Mouse (Mus musculus) kidney, adult 2 months (tissue): Measurements from ENCODE around the gene Atf6.

Experiments used
- CTCF ChIP-seq: fragments of 200-500 bp; conservative IDR thresholded peaks from 2 replicates; pipeline ENCODE4 v1.5.1; 2011; ENCODE audit warnings: low read depth, mild to moderate bottlenecking, control low read depth, low read length, moderate library complexity, mixed read lengths; ENCODE audit not compliant: insufficient read depth, insufficient read length
- POLR2A ChIP-seq: fragments of 200-500 bp; IDR thresholded peaks from one replicate; pipeline ENCODE4 v1.6.1; 2011; ENCODE audit warnings: low read depth, low read length, control low read depth

DNA sequence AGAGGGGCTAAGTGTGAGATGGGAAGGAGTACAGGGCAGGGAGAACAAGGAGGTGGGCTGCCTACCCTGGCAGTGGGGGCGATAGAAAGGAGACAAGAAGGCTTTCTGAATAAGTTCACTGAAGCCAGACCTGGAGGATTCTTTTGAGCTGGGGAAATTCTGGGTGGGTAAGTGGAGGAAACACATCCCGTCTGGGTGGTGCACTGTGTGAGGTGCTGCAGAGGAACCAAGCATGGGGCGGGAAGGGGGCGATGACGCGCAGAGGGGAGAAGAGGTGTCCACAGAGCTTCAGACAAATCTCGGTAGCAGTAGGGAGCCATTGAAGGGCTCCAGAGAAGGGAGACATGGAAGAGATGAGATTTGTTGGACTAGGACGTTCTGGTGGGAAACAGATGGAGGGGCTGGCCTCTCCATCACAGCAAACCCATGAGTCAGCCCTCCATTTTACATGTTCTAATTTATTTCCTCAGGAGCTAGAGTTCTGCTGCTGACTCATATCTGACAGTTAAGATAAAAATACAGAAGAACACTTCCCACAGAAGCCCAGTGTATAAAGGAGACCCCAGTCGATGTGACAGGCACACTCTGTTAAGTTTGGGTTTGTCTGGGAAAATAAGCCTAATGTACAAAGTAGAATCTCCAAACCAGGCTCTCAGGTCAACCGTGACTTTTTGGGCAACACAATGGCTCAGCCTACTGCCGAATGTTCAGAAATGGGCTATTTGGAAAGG is 135.5 kb downstream of the Atf6 start:
- TF ChIP-seq POLR2A (no peak), CTCF (no peak)
